Mouse (Mus musculus): ENCODE data around the gene Ankzf1.

Ankzf1 gene

GRCm38 (mm10) chr1:75191622-75192402, at the start of gene Ankzf1, which contains the start of gene Atg9a:
Gene Ankzf1 (plus strand): TSS chr1:75192151.
Gene Atg9a (minus strand): TSS chr1:75192196.
- peak; percentile 82 to 89 for DNase-seq

DNA sequence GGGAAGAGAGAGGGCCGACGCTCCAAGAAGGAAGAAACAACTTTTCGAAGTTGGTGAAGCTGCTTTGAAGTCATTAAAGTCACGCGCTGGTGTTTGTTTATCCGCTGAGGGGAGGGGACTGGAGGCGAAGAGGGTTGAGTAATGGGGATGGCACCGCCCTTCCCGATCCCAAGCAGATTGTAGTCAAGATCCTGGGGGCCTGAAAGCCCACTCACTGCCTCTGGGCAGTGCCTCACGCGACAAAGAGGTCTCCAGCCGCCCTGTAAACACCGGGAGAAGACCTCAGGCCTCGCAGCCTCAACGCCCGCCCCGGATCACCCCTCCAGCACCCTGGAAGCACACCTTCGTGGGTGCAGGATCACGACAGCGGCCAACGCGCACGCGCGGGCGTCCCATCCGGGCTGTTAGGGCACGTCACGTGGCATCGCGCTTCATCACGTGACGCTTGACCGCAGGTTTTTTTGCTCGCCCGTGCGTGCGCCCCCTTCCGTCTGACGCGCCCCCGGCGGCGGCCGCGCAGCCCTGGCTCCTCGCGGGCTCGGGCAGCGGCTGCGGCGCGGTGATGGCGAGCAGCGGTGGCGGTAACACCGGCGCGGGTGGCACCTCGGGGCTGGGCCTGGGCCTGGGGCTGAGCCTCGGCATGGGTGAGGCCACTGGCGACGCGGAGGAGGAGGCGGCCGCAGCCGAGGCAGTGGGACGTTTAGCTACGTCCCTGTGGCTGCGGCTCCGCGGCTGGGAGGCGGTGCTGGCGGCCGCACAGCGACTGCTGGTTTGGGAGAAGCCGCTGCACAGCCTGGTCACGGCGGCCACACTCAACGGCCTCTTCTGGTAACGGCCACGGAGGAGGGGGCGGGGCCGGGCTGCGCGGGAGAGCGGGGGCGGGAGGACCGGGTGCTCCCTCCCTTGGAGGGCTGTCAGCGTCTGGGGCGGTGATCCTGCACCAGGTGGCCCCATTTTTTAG, 49.4 kb upstream of the Ankzf1 start, which contains the start of the genes Cnppd1 and Retreg2:
TSS of gene Cnppd1 (minus strand) at position 411 of the 961 bp plus-strand sequence.
TSS of gene Retreg2 (plus strand) at position 478 of the 961 bp plus-strand sequence.
- DNase-seq = peak; percentile 94 to 95

DNA sequence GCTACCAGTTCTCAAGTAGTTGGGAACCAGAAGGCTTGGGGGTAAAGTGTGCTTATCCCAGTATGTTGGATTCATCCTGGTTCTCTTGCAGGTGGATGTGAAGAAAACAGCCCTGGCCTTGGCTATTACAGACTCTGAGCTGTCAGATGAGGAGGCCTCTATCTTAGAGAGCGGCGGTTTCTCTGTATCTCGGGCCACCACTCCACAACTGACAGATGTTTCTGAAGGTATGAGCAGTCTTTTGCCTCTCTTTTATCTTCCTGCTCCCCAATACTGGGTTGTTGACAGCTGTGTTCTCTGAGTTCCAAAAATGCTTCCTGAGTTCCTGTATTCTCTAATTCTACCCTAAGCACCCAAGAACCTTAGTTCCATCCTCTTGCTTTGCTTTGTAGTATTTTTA, 46.4 kb upstream of the Ankzf1 start:
- DNase-seq = no peak

DNA sequence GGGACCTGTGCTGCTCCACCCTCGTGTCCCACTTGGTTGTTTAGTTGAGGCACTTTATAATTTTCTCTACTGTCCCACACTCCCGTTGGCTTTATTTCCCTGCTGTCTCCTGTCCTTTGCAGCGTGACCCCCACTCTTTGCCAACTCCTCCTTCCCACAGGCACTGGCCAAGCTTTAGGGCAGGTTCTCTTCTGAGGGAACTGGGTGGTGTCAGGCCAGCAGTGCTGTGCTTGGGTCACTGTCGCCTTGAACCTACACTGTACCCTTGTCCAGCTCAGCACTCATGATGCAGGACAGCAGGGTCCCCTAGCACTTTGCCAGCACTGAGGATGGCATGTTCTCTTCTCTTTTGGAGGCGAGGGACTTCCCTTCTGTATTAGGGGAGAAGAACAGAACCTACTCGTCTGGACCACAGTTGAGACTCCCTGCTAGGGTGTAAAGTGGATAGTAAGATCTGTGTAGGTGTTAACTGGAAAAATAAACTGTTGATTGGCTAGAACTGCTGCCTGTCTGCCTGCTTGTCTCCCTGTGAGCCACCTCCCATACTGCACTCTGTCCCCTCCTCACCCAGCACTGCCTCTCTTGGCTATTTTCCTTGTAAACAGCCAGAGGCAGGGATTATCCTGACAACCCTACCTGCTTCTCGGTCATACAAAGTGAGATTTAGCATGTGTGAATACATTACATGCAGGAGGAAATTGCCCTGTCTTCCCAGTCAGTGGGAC, 44.4 kb upstream of the Ankzf1 start:
- no peak for DNase-seq

DNA sequence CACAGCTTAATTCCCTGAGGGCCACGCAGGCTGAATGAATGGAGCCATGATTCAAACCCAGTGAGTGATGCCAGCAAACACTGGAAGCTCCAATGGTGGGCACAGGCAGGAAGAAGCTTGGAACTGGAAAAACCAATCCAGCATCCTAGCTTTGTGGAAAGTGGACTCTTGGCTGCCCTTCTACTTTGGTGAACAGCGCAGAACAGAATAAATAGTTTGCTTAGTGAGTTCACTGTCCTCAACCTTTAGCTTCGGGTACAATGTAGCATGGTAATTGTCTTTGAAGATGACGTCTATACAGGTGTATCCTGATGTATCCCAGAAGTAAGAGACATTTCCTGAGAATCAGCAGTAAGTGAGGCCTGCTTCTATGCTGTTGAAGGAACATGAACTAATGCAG, 43.2 kb upstream of the Ankzf1 start:
- DNase-seq = no peak

DNA sequence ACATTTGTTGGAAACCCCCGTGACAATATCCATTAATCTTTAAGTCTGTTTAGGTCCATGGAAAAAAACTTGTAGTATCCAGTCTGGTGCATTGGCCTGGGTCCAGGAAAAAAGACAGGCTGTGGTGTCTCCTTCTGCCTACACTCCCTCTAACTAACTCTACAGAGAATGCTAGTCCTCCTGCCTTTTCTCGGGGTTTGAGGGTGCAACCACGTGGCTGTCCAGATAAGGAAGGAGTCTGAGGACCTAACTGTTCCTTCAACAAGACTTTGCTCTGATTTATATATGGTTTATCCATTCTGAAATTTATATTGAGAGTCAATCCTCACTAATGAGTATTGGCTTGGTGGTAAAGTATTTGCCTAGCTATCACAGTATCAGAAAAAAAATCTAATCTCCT, 36.1 kb upstream of the Ankzf1 start:
- no peak for DNase-seq

- DNase-seq = no peak
These were observed 33.0 kb upstream of the Ankzf1 start for GRCm38 (mm10) chr1:75158990-75159389.

DNA sequence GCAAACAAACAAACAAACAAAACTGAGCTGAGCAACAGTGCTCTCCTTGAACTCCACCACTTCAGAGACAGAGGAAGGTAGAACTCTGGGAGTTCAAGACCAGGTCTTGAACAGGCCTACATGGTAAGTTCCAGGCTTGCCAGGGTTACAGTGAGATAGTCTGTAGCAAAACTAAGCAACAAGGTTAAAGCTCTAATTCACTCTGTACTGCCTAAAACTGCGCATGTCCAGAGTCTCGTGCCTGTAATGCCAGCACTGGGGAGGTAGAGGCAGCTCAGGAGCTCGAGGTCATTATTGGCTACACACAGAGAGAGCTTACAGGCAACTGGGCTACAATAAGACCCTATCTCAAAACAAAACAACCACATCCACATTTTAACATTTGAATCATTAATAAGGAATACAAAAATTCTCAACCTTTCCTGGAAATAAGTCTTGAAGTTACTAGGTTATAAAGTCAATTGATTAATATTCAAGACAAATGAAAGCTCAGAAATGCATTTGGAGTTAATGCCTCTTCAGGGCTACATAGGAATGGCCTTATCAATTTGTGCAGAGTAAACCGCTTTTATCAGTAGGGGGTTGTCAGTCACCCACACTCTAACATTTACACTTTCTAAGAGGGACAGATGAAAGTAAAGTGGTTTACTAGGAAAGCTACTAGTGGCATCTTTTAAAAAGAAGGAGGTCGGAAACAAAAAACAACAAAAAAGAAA, 32.3 kb upstream of the Ankzf1 start:
- DNase-seq = no peak

GRCm38 (mm10) chr1:75160256-75160617, 31.7 kb upstream of the Ankzf1 start:
- DNase-seq = no peak

DNA sequence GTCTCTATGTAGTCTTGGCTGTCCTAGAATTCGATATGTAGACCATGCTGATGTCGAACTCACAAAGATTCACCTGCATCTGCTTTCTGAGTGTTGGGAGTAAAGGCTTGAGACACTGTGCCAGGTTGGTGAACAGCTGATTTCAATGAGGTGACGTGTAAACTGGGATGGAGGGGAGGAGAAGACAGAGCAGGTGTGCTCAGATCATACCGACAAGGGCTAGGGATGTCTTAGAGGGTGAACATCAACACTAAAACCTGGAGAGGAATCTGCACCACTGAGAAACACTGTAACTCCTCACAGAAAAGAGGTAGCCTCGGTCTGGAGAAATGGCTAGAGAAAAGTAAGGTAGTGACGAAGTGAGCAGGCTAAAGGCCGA, 23.9 kb upstream of the Ankzf1 start:
- DNase-seq = no peak

GRCm38 (mm10) chr1:75168472-75169464, 23.2 kb upstream of the Ankzf1 start, which contains the start of gene Zfand2b:
Gene Zfand2b (plus strand): TSS chr1:75168646.
- DNase-seq = peak; percentile 98 to 99

DNA sequence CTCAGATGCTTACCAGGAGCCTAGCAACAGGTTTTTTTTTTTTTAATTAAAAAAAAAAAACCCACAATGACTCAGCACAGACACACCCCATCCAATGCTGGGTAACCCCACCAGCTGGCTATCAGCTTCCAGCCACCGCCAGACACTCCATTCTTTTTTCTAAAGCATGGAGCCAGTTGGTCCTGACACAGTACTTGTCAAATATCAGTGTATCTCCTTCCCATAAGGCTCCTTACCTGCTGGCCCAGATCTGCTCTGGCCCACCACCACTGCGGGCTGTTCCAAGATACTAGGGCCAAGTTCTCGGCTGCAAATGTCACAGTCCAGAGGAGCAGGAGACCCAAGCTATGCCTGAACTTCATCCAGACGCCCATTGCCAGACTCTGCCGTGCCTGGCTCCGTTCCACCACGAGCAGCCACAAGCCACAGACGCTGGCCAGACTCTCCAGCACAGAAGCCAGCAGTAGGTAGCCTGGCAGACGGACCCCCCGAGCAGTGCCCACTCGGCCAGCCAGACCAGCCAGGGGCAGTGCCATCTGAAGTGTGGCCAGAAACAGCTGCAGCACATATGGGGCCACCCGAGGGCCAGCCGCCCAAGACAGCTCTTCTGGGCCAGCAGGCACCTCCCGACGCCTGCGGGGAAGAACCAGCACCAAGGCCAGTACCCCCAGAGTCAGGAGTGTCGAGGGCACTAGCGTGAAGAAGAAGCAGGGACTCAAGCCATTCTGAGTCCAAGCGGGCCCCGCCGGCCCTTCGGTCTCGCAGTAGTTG, 12.4 kb upstream of the Ankzf1 start:
- no peak for DNase-seq

- peak; percentile 67 to 76 for DNase-seq
These were observed 11.8 kb upstream of the Ankzf1 start, which contains the start of gene Abcb6 for GRCm38 (mm10) chr1:75180105-75180590. Gene Abcb6 (minus strand): TSS chr1:75180392.

GRCm38 (mm10) chr1:75180741-75181140, 11.2 kb upstream of the Ankzf1 start:
- no peak for DNase-seq

- DNase-seq = no peak
These were observed 10.5 kb upstream of the Ankzf1 start for GRCm38 (mm10) chr1:75181377-75181870.

- no peak for DNase-seq
These were observed 9.8 kb upstream of the Ankzf1 start for GRCm38 (mm10) chr1:75182160-75182559.

DNA sequence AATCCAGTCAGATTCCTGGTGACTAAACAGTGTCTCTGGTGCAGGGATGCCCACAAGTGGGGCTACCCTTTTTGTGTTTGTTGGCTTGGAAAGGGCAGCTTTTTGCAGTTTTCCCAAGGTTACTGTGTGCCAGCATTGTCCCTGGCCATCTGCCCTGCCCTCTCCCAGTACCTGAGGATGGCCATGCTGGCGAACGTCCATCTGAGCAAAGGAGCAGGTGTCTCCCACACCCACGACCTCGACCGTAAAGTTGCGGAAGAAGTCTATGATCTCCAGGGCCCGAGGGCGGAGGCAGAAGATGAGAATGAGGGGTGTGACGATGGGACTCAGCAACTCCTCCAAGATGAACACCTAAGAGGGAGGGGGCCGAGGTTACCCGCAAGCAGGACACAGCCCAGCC, 6.5 kb upstream of the Ankzf1 start:
- DNase-seq = no peak

- no peak for DNase-seq
These were observed 4.8 kb upstream of the Ankzf1 start for GRCm38 (mm10) chr1:75187126-75187525.

DNA sequence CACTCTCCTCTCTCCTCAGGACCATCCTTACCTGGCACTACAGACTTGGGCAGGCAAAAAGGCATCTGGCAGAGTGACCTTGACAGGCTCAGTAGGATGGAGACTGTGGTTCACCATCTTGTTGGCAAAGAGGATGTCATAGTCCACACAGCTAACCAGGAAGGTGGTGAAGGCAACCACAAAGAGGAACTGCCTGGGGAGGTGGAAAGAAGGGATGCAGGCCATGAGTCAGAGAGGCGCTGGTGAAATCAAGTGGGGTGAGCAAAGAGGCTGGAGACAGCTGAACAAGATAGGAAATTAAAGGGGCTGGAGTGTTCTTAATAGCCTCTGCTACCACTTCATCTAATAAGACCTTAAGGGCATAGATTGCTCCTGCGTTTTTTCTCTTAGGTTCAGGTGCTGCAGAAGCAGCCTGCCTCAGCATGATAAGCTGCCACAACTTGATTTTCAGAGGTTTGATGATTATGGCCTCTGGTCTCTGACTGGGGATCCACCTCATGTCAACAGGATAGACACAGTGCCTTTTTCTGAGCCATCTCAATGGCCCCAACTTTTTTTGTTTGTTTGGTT, 4.0 kb upstream of the Ankzf1 start:
- no peak for DNase-seq
